Mouse (Mus musculus): ENCODE data around the gene Tank. TPM values are rescaled to one million over a fixed set of nuclear protein-coding genes. Genes with fewer than 3 reads are reported as not detected.

Gene Tank
- 5.4 and 6.3 TPM in 2 replicates for polyA plus RNA-seq (2012; rRNA removed)

DNA sequence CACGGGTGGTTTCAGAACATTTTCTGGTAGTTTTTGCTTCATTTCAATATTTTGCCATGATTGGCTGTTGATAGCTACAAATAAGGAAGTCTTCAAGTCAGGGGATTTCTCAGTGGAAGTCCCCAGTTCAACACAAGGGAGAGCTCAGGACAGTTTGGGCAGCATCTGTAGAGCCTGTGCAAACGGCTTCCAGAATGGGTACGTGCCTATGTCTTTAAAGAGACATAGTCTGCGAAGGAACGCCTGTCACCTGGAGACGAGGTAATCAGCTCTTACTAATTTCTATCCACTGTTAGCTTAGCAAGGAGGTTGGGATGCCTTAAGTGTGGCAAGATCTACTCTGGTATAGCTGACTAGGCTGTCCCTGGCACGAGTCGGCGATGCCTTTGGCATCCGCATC is at the start of gene Tank:
Tank (plus strand) TSS at position 153 of the 400 bp plus-strand sequence.
- TF ChIP-seq POLR2A (IDR thresholded peaks at IDR 0.05; ENCODE audit: control insufficient read depth, low read depth, low read length) (no peak), CTCF (IDR thresholded peaks at IDR 0.05; ENCODE audit: control insufficient read depth, insufficient read depth, insufficient replicate concordance, low read depth, low read length) (no peak)
- no peaks in the 10 kb centered on the region for H3K27me3 ChIP-seq (ENCODE audit: control insufficient read depth, insufficient read depth, low read length)

DNA sequence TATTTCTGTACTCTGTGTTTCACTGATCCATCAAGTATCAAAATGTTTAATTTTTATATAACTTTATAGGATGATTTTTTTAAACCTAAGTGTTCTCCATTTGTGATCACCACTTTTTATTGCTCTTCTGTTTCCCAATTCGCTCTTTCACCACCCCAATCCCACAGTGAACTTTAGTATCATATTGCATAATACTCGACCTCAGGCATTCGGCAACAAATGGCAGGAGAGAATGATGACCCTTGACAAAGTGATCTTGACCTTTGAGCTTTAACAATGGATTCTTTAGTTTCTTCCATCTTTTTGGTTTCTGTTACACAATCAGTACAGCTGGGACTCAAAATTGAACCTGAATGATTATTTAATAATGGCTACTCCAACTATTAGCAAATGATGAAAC is 46.1 kb upstream of the Tank start:
- H3K27me3 ChIP-seq (ENCODE audit: control insufficient read depth, insufficient read depth, low read length) = no peaks in the 10 kb centered on the region
- H3K4me3 ChIP-seq (ENCODE audit: control insufficient read depth, low read depth, low read length) = no peak overlapping the region
- no peak for TF ChIP-seq CTCF (IDR thresholded peaks at IDR 0.05; ENCODE audit: control insufficient read depth, insufficient read depth, insufficient replicate concordance, low read depth, low read length)
- TF ChIP-seq POLR2A (IDR thresholded peaks at IDR 0.05; ENCODE audit: control insufficient read depth, low read depth, low read length) = no peak
- no peak overlapping the region for H3K27ac ChIP-seq (ENCODE audit: control insufficient read depth, insufficient read depth, low read depth, low read length)
- no peaks in the 10 kb centered on the region for H3K36me3 ChIP-seq (ENCODE audit: control insufficient read depth, insufficient read depth, low read length)
- H3K4me1 ChIP-seq (ENCODE audit: control insufficient read depth, insufficient read depth, low read length) = no peaks in the 10 kb centered on the region

More for the DNA sequence above, at the start of gene Tank:
- H3K36me3 ChIP-seq (ENCODE audit: control insufficient read depth, insufficient read depth, low read length) = no peaks in the 10 kb centered on the region
- H3K4me1 ChIP-seq (ENCODE audit: control insufficient read depth, insufficient read depth, low read length) = no peaks in the 10 kb centered on the region
- H3K4me3 ChIP-seq (ENCODE audit: control insufficient read depth, low read depth, low read length) = no peak within 1 kb of the TSS
- H3K27ac ChIP-seq (ENCODE audit: control insufficient read depth, insufficient read depth, low read depth, low read length) = no peak within 1 kb of the TSS

- no peaks in the 10 kb centered on the region for H3K36me3 ChIP-seq (ENCODE audit: control insufficient read depth, insufficient read depth, low read length)
- no peaks in the 10 kb centered on the region for H3K27me3 ChIP-seq (ENCODE audit: control insufficient read depth, insufficient read depth, low read length)
- no peak for TF ChIP-seq POLR2A (IDR thresholded peaks at IDR 0.05; ENCODE audit: control insufficient read depth, low read depth, low read length)
- TF ChIP-seq CTCF (IDR thresholded peaks at IDR 0.05; ENCODE audit: control insufficient read depth, insufficient read depth, insufficient replicate concordance, low read depth, low read length) = no peak
- no peak overlapping the region for H3K4me3 ChIP-seq (ENCODE audit: control insufficient read depth, low read depth, low read length)
- no peaks in the 10 kb centered on the region for H3K4me1 ChIP-seq (ENCODE audit: control insufficient read depth, insufficient read depth, low read length)
- no peak overlapping the region for H3K27ac ChIP-seq (ENCODE audit: control insufficient read depth, insufficient read depth, low read depth, low read length)
Measured at GRCm38 (mm10) chr2:61533131-61533530, 45.3 kb upstream of the Tank start.

- Histone ChIP-seq H3K36me3 (ENCODE audit: control insufficient read depth, insufficient read depth, low read length) (no peaks in the 10 kb centered on the region), H3K4me3 (ENCODE audit: control insufficient read depth, low read depth, low read length) (no peak overlapping the region), H3K4me1 (ENCODE audit: control insufficient read depth, insufficient read depth, low read length) (no peaks in the 10 kb centered on the region), H3K27ac (ENCODE audit: control insufficient read depth, insufficient read depth, low read depth, low read length) (no peak overlapping the region), H3K27me3 (ENCODE audit: control insufficient read depth, insufficient read depth, low read length) (no peaks in the 10 kb centered on the region)
- no peak for TF ChIP-seq POLR2A (IDR thresholded peaks at IDR 0.05; ENCODE audit: control insufficient read depth, low read depth, low read length)
- TF ChIP-seq CTCF (IDR thresholded peaks at IDR 0.05; ENCODE audit: control insufficient read depth, insufficient read depth, insufficient replicate concordance, low read depth, low read length) = no peak
Measured at GRCm38 (mm10) chr2:61536901-61537300, 41.5 kb upstream of the Tank start.

GRCm38 (mm10) chr2:61539378-61539777 is 39.0 kb upstream of the Tank start:
- H3K36me3 ChIP-seq (ENCODE audit: control insufficient read depth, insufficient read depth, low read length) = no peaks in the 10 kb centered on the region
- no peak for TF ChIP-seq POLR2A (IDR thresholded peaks at IDR 0.05; ENCODE audit: control insufficient read depth, low read depth, low read length)
- no peak for TF ChIP-seq CTCF (IDR thresholded peaks at IDR 0.05; ENCODE audit: control insufficient read depth, insufficient read depth, insufficient replicate concordance, low read depth, low read length)
- no peaks in the 10 kb centered on the region for H3K27me3 ChIP-seq (ENCODE audit: control insufficient read depth, insufficient read depth, low read length)
- H3K27ac ChIP-seq (ENCODE audit: control insufficient read depth, insufficient read depth, low read depth, low read length) = no peak overlapping the region
- no peaks in the 10 kb centered on the region for H3K4me1 ChIP-seq (ENCODE audit: control insufficient read depth, insufficient read depth, low read length)
- H3K4me3 ChIP-seq (ENCODE audit: control insufficient read depth, low read depth, low read length) = no peak overlapping the region

DNA sequence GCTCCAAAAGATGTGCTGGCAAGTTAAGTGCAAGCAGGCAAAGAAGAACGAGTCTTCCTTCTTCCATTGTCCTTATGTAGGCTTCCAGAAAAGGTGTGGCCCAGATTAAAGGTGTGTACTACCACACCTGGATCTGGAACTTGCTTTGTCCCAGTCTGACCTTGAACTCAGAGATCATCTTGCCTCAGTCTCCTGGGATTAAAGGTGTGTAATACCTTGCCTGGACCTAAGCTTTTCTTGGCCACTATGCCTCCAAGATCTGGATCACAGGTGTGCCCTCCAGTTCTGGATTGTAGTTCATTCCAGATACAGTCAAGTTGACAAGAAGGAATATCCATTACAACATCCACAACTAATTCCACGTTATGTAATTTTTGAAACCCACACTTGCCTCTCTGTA is 36.0 kb upstream of the Tank start:
- peaks cover 2% of the 10 kb centered on the region; the same call in 1 of the 2 replicates for H3K4me1 ChIP-seq (ENCODE audit: control insufficient read depth, insufficient read depth, low read length)
- TF ChIP-seq POLR2A (IDR thresholded peaks at IDR 0.05; ENCODE audit: control insufficient read depth, low read depth, low read length) = no peak
- TF ChIP-seq CTCF (IDR thresholded peaks at IDR 0.05; ENCODE audit: control insufficient read depth, insufficient read depth, insufficient replicate concordance, low read depth, low read length) = no peak
- no peak overlapping the region for H3K27ac ChIP-seq (ENCODE audit: control insufficient read depth, insufficient read depth, low read depth, low read length)
- H3K36me3 ChIP-seq (ENCODE audit: control insufficient read depth, insufficient read depth, low read length) = no peaks in the 10 kb centered on the region
- no peaks in the 10 kb centered on the region for H3K27me3 ChIP-seq (ENCODE audit: control insufficient read depth, insufficient read depth, low read length)
- H3K4me3 ChIP-seq (ENCODE audit: control insufficient read depth, low read depth, low read length) = no peak overlapping the region

DNA sequence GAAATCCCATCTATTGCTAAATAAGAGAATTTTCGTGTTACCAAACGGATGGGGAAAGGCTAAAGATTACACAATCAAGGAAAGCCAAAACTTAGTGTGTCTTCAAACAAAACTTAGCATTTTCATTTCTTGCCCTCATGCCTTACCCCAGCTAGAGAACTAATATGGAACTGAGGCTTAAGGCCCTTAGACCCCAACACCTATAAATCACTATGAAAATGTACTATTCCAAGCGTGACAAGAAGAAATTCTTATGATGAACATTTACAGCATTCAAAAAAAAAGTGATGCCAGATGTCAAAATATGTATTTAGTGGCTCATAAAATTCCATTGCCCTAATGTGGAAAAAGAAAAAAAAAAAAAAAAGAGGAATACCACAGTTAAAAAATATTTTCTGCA is 32.7 kb upstream of the Tank start:
- H3K27me3 ChIP-seq (ENCODE audit: control insufficient read depth, insufficient read depth, low read length) = no peaks in the 10 kb centered on the region
- H3K27ac ChIP-seq (ENCODE audit: control insufficient read depth, insufficient read depth, low read depth, low read length) = no peak overlapping the region

GRCm38 (mm10) chr2:61548021-61548420 is 30.4 kb upstream of the Tank start:
- no peak for TF ChIP-seq POLR2A (IDR thresholded peaks at IDR 0.05; ENCODE audit: control insufficient read depth, low read depth, low read length)
- no peak for TF ChIP-seq CTCF (IDR thresholded peaks at IDR 0.05; ENCODE audit: control insufficient read depth, insufficient read depth, insufficient replicate concordance, low read depth, low read length)
- H3K4me1 ChIP-seq (ENCODE audit: control insufficient read depth, insufficient read depth, low read length) = peaks cover 2% of the 10 kb centered on the region; the same call in 1 of the 2 replicates

More for the DNA sequence above, 32.7 kb upstream of the Tank start:
- TF ChIP-seq CTCF (IDR thresholded peaks at IDR 0.05; ENCODE audit: control insufficient read depth, insufficient read depth, insufficient replicate concordance, low read depth, low read length) (no peak), POLR2A (IDR thresholded peaks at IDR 0.05; ENCODE audit: control insufficient read depth, low read depth, low read length) (no peak)
- Histone ChIP-seq H3K4me1 (ENCODE audit: control insufficient read depth, insufficient read depth, low read length) (peaks cover 2% of the 10 kb centered on the region; the same call in 1 of the 2 replicates), H3K36me3 (ENCODE audit: control insufficient read depth, insufficient read depth, low read length) (no peaks in the 10 kb centered on the region), H3K4me3 (ENCODE audit: control insufficient read depth, low read depth, low read length) (no peak overlapping the region)

More at GRCm38 (mm10) chr2:61548021-61548420, 30.4 kb upstream of the Tank start:
- Histone ChIP-seq H3K27me3 (ENCODE audit: control insufficient read depth, insufficient read depth, low read length) (no peaks in the 10 kb centered on the region), H3K4me3 (ENCODE audit: control insufficient read depth, low read depth, low read length) (no peak overlapping the region), H3K27ac (ENCODE audit: control insufficient read depth, insufficient read depth, low read depth, low read length) (no peak overlapping the region), H3K36me3 (ENCODE audit: control insufficient read depth, insufficient read depth, low read length) (no peaks in the 10 kb centered on the region)

Measured in testis, adult 2 months (tissue).